Mouse (Mus musculus) CD4-positive helper T cell, adult 2 months (primary cell): ENCODE data around the gene Rnf2.

Experiments used
- DNase-seq: peaks from one replicate; pipeline ENCODE4 v3.0.0-alpha.2; 2012; ENCODE audit warnings: low read depth, missing footprints, low spot score

Rnf2 gene

GRCm38 (mm10) chr1:151500531-151501361 is at the start of gene Rnf2:
TSS of gene Rnf2 (minus strand) at chr1:151500955.
- DNase-seq = peak; percentile 97

DNA sequence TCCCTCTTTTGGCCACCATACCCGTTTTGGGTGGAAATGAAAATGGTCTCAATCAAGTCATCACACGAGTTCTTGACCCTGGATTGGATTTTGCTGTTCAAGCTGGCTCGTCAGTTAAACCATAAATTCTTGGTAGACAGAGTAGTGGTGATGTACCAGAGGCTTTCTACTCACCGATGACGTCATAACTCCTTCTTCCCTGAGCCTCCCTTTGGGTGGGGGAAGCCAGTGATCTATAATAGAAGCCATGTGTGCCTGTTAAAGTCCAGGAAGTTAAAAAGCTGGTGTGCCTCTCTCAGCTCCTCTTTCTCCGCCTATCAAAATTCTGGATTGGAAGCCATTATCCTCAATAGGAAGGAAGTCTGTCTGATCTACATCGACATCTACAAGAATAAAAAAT is 49.0 kb upstream of the Rnf2 start:
- DNase-seq = no peak

DNA sequence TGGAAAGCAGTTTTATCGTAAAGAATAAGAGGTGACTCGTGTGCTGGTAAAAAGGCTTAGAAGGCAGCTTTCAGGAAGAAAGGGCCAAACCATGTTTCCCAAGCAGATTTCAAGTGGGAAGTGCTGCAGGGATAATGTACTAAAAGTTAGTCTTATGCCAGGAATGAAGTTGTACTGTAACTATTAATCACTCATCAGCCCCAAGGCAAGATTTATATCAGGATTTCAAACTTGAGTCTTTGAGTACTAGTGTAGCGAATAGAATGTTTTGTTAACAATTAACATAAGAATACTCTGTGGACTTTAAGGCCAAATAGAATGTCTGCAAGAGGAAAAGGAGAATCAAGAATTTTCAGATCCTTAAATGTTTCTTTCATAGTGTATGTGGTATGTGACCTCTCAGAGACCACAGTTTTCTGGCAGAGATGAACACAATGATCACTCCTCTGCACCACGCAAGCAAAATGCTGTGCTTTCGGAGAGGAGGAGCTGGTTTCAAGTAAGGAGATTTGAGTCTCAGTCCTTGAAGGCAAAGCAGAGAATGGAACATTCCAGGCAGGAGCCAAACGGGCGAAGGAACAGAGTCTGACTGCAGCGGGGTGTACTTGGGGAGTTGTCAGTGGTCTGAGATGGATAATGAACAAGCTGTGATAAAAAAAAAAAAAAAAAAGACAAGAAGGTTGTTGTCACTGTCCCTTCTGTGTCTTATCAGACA is 48.3 kb upstream of the Rnf2 start:
- no peak for DNase-seq

GRCm38 (mm10) chr1:151545571-151545970 is 44.8 kb upstream of the Rnf2 start:
- DNase-seq = no peak

- DNase-seq = no peak
Measured at GRCm38 (mm10) chr1:151544581-151544980, 43.8 kb upstream of the Rnf2 start.

DNA sequence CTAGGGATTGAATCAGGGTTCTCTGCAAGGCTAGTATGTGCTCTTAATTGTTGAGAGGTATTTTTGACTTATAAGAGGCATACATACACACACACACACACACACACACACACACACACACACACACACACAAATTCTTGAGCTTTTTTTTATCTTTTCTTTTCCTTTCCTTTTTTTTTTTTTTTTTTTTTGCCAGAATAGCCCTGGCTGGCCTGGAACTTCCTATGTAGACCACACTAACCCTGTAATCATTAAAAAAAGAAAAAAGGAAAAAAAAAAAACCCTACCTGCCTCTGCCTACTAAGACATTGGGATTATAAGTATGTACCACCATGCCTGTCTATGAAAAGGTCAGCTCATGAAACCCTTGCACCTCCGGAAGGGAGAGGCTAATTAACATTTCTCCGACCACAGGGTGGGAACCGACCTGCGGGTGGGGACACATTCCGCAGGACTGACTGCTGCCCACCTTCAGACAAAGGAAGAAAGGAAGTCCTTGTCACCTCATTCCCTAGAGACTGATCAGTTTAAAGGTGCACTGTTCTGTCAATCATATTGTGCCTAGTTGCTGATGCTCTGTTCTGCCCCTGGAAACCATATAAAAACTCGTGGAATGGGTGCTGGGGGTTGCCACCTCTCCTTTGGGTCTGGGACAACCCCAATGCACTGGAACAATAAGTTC is 43.2 kb upstream of the Rnf2 start:
- no peak for DNase-seq

DNA sequence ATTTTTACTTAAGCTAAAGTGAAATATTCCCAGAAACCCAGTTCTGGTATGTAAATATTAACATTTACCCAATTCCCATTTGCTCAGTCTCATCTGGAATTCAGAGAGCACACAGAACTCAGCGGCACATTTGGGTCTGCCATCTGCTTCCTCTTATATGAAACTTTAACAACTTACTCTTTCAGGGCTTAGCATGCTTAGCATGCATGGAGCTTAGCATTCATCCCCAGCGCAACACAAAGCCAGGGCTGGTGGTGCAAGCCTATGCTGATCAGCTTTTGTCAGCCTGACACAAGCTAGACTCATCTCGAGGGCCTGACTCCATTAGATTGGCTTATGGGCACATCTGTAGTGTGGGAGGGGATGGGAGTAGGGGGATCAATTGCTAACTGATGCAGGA is 25.9 kb upstream of the Rnf2 start:
- no peak for DNase-seq

DNA sequence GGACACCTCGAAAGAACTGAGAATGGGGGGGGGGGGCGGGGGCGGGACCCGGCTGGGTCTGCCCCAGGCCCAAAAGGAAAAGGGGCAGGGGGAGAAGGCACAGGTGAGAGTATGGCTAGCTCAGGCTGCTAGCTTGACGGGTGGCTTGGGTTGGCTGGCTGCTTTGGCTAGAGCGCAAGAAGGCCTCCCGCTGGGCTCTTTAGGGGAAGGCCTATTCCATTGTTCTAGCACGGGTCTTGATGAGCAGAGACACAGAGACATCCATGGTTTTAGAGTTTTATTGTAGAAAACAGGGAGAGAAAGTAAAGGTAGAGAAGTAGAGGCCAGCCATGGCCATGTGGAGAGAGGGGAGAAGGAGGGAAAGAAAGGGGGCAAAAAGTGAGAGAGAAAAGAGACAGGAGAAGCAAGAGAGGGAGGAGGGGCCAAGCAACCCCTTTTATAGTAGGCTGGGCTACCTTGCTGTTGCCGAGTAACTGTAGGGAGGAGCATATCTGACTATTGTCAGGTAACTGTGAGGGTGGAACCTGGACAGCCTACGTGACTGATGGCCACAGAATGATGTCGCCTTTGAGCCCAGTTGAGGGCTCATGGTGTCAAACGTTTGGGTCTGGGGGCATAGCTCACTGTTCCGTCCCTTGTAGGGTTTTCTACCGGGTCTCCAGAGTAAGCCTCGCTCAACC is 17.0 kb upstream of the Rnf2 start:
- no peak for DNase-seq

GRCm38 (mm10) chr1:151516871-151517270 is 16.1 kb upstream of the Rnf2 start:
- DNase-seq = no peak

- no peak for DNase-seq
Measured at GRCm38 (mm10) chr1:151515733-151516132, 15.0 kb upstream of the Rnf2 start.

DNA sequence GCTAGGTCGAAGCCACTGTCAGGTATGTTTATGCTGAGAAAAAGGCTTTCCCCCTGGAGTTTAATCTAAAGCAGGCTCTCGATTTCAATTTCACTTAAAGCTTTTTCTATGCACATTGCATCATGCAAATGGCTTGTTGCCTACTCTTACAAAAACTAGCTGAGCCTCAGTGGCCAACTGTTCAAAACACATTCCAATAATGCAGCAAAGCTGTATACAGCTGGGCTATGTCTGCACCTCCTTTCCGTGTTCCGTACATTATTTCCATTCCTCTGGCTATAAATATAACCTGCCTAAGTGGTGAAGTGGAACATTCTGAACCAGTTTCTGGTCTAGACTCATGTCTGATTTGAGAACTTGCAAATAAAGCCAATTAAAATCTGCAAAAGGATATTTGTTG is 13.4 kb upstream of the Rnf2 start:
- no peak for DNase-seq

GRCm38 (mm10) chr1:151510811-151511210 is 10.1 kb upstream of the Rnf2 start:
- DNase-seq = no peak

GRCm38 (mm10) chr1:151499815-151500501 is 797 bp downstream of the Rnf2 start:
- DNase-seq = peak; percentile 65

GRCm38 (mm10) chr1:151498381-151498780 is 2.4 kb downstream of the Rnf2 start:
- no peak for DNase-seq

DNA sequence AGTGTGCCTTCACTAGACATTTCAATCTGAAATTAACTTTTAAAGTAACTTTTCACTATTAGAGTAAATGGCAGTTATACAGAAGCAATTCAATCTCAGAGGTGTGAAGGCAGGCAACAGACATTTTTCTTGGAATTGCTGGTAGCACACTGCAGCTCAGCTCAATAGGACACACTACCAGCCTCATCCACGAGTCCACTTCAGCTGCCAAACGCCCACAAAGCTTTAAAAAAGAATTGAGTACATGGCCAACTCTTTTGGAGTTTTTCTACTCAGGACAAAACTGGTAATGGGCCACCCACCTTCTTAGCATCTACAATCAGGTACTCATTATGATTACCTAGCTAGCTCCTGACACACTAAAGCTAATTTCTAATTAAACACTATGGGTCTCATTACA is 2.8 kb downstream of the Rnf2 start:
- no peak for DNase-seq

GRCm38 (mm10) chr1:151497028-151497427 is 3.7 kb downstream of the Rnf2 start:
- DNase-seq = peak; percentile 55

DNA sequence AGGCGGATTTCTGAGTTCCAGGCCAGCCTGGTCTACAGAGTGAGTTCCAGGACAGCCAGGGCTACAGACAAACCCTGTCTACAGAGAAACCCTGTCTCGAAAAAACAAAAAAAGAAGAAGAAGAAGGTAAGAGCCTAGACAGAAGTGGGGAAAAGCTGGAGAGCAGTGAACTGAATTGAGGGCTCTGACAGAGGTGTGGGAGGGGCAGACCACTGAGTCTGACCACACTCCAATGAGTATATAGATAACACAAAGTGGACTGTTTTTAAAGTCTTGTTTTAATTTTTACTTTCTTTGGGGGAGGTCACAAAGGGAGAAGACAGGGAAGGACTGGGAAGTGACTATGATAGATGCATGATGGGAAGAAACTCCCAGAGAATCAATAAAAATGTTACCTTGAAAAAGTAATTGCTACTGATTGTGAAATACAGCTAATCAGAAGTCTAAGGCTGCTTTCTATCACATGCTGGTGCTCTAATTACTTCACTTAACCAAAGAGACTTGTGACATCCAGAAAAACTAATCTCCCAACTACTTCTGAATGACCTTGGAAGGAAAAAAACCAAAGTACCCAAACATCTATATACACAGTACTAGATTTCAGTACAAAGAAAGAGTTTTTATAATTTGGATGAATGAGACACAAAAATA is 5.0 kb downstream of the Rnf2 start:
- DNase-seq = no peak

DNA sequence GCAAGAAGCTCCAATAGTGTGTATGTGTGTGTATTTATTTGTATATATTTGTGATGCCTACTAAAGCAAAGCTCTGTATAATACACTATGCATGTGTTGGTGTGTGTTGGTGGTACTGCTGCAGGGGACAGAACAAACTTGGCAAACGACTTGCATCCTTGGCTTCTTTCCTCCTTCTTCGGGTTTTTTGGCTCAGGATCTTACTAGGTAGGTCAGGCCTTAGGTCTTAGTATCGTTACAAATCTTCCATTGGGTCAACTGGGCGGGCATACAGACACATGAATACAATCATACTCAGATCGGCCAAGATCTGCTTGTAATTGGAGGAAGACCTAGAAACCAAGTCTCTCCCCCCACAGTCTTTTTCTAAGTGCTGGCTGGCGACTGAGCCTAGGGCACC is 6.0 kb downstream of the Rnf2 start:
- DNase-seq = no peak

DNA sequence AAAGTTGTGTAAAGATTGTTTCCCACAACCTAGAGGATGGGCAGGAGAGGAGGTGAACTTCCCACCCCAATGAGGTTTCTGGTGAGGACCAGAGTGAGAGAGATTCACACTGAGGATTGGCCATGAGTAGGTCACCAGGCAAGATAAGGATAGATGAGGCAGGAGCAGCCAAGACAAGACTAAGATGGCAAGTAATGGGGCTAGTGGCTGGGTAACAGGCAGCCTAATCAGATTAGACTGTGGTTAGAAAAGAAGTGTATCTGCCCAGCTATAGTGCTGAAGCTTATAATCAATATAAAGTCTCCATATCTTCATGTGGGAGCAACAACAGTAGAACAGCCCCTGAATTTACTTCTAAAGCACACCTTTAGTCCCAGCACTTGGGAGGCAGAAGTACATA is 6.9 kb downstream of the Rnf2 start:
- no peak for DNase-seq

DNA sequence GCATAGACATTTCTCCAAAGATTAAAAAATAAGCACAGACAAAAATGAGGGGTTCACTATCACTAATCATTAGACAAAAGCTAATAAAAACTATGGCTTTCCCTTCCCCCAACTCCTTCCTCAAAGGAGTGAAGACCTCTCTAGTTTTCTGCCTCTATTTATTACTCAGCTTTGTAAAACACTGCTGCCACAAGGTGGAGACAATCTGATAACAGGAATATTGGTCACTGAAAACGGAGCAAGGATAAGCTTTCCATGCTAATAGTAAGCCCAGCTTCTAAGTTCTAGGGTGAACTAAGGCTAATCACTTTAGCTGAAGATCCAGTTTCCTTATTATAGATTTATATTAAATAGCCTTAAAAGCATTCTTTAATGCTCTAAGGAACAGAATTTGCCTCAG is 8.3 kb downstream of the Rnf2 start:
- no peak for DNase-seq

GRCm38 (mm10) chr1:151489806-151490205 is 10.9 kb downstream of the Rnf2 start:
- no peak for DNase-seq
